Mouse (Mus musculus) embryonic facial prominence, embryonic 10.5 days (tissue): Measurements from ENCODE around the gene Pakap. TPM values are rescaled to one million over a fixed set of nuclear protein-coding genes. Genes with fewer than 3 reads are reported as not detected.

ENCODE experiments used
- DNase-seq: peaks from one replicate; pipeline ENCODE4 v3.0.0-alpha.2; 2017; ENCODE audit warnings: low spot score
- H3K27ac ChIP-seq: fragments of 300-500 bp; sonication (generic); replicated peaks from 2 replicates; pipeline ENCODE4 v1.5.1; 2016; ENCODE audit warnings: mild to moderate bottlenecking
- H3K27me3 ChIP-seq: fragments of 300-500 bp; sonication (generic); replicated peaks from 2 replicates; pipeline ENCODE4 v1.6.1; 2016; ENCODE audit warnings: low read depth, mild to moderate bottlenecking; ENCODE audit not compliant: poor library complexity, severe bottlenecking
- H3K36me3 ChIP-seq: fragments of 300-500 bp; sonication (generic); replicated peaks from 2 replicates; pipeline ENCODE4 v1.6.1; 2016; ENCODE audit warnings: mild to moderate bottlenecking, moderate library complexity
- H3K4me1 ChIP-seq: fragments of 300-500 bp; sonication (generic); 2 replicates; pipeline ENCODE4 v1.6.1; 2016
- H3K4me3 ChIP-seq: fragments of 300-500 bp; sonication (generic); 2 replicates; pipeline ENCODE4 v1.5.1; 2016; ENCODE audit warnings: mild to moderate bottlenecking, moderate library complexity
- H3K9me3 ChIP-seq: fragments of 300-500 bp; sonication (generic); 2 replicates; pipeline ENCODE4 v1.6.1; 2016; ENCODE audit warnings: mild to moderate bottlenecking
- WGBS: fragments of 180-500 bp; shearing (Covaris S2); methylation state at CpG from one replicate; pipeline ENCODE4 v1.1.7; 2016; 5-methylcytosine and 5-hydroxymethylcytosine counted together
- polyA plus RNA-seq: library from polyadenylated mRNA; unstranded; fragments of >200 nt; fragmentation: Nextera tagmentation; extraction: Ambion mirVana; gene quantifications from 2 replicates; pipeline ENCODE4 v1.2.1, GENCODE M21; 2016

The Pakap gene
- polyA plus RNA-seq, 1 experiment from 2014 or later, result 25.8 TPM

DNA sequence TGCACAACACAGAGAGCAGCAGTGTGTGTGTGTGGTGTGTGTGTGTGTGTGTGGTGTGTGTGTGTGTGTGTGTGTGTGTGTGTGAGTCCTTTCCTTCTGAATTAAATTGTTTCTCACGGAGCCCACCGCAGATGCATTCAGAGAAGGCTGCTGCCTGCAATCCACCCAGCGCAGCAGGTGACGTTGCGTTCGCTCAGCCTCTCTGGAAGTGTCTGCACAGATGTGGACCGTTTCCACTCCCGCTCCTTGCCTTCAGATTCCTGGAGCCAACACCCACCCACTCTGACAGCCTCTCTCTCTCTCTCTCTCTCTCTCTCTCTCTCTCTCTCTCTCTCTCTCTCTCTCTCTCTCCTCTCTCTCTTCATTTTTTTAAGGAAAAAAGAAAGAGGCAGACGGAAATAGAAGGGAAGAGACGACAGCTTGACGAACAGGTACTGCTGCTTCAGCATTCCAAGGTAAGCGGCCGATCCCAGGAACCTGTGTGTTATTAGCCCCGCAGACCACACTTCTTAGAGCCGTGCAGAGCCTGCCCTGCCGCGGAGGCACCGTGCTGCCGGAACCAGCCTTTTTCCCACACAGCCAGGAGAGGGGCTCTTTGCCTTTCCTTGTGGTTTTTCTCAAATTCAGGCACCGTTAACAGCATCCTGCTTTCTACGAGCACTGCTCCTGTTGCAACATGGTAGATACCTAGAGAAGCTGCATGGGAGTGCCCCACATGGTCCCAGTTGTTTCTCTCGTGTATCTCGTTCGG is 69.8 kb downstream of the Pakap start:
- peak; percentile 34 for DNase-seq
- H3K4me3 ChIP-seq, result peak overlapping the region; percentile 46
- H3K36me3 ChIP-seq, result no peaks in the 10 kb centered on the region
- H3K27me3 ChIP-seq, result 0 out of 2 replicates have a peak, but pooled peaks cover 4% of the 10 kb centered on the region
- H3K9me3 ChIP-seq, result no peaks in the 10 kb centered on the region
- peak overlapping the region; percentile 69; the same call in 1 of the 2 replicates for H3K27ac ChIP-seq
- H3K4me1 ChIP-seq, result peaks cover 33% of the 10 kb centered on the region
- 35% methylated on average over 24 of the region's 24 CpGs for WGBS

DNA sequence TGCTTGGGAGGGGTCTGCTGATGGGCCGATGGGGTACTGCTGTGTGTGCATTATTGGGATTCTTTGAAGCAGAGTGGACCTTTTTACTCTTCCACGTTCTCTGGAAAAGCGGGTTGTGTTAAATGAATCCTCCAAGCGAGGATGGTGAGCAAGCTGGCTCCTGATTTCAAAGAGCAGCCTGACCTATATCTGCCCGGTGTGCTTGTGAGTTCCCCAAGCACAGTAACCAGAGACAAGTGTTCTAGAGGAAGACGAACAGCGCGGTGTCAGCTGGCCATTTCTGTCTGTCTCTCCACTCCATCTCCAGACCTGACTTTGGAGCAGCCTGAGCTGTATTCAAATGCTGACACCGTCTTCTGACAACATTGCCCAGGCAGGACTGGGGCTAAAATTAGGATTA is 71.0 kb downstream of the Pakap start:
- H3K27me3 ChIP-seq, result 0 out of 2 replicates have a peak, but pooled peaks cover 4% of the 10 kb centered on the region
- H3K9me3 ChIP-seq, result no peaks in the 10 kb centered on the region
- H3K4me1 ChIP-seq, result peaks cover 33% of the 10 kb centered on the region
- WGBS, result 86% methylated on average over 9 of the region's 9 CpGs
- no peak overlapping the region for H3K4me3 ChIP-seq
- no peak overlapping the region for H3K27ac ChIP-seq
- H3K36me3 ChIP-seq, result no peaks in the 10 kb centered on the region
- no peak for DNase-seq

DNA sequence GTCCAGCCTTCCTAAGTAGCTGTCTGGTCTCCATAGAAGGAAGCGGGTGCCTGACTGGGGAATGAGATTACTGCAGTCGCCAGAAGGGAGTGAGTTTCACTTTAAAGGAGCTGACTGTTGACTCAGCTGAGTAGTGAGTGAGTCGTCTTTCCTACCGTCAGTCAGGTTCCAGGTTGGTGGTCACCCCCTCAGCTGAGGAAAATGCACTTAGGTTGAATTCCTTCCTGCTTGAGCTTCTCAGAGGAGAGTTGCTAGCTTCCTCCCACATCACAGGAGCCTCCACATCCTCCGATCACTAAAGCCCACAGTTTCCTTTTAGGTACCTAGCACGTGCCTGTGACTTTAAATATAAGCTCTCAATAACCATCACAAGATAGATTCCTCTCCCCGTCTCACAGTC is 72.2 kb downstream of the Pakap start:
- H3K4me1 ChIP-seq, result peaks cover 27% of the 10 kb centered on the region
- 40% methylated on average over 7 of the region's 7 CpGs for whole genome bisulfite sequencing
- DNase-seq, result no peak

DNA sequence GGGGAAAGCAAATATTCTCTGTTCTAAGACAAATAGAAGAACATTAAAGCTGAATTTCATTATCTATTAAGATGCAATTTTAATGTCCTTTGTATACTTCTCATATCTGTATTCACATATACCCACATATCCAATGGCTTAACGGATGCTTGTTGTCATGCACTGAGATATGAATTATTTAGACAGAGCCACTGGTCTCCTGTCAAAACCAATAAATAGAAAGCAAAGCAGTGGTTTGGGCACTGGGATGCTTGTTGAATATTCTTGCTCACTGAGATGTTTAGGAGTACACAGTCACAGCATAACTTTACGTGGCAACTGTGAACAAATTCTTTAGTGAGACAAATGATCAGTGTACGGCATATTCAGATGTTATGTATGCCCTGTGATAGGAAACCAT is 73.0 kb downstream of the Pakap start:
- H3K36me3 ChIP-seq, result no peaks in the 10 kb centered on the region
- whole genome bisulfite sequencing, result 89% methylated on average over 3 of the region's 3 CpGs
- no peak for DNase-seq
- H3K27ac ChIP-seq, result no peak overlapping the region
- no peaks in the 10 kb centered on the region for H3K9me3 ChIP-seq
- H3K4me1 ChIP-seq, result peaks cover 25% of the 10 kb centered on the region
- H3K27me3 ChIP-seq, result 0 out of 2 replicates have a peak, but pooled peaks cover 4% of the 10 kb centered on the region
- H3K4me3 ChIP-seq, result no peak overlapping the region

More for the DNA sequence above, 72.2 kb downstream of the Pakap start:
- H3K36me3 ChIP-seq, result no peaks in the 10 kb centered on the region
- H3K9me3 ChIP-seq, result no peaks in the 10 kb centered on the region
- H3K27me3 ChIP-seq, result 0 out of 2 replicates have a peak, but pooled peaks cover 4% of the 10 kb centered on the region
- H3K27ac ChIP-seq, result no peak overlapping the region
- H3K4me3 ChIP-seq, result no peak overlapping the region

DNA sequence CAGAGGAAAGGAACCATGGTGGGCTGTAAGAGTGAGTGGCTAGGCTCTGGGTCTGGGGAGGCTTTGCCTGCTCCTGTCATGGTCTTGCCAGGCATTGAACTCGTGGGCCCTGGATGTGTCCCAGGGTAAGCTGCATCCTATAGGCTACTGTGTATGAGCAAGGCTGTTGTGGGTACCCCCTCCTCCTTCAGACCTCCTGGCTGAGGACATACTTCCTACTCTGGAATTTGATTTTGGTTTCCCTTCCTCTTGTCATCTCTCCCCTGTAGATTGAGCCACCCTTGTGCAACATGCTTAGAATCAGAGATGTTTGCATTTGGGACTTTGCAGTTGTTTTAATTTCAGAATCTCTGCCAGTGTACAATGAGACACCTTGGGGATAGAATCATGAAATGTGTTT is 83.0 kb downstream of the Pakap start:
- no peaks in the 10 kb centered on the region for H3K27me3 ChIP-seq
- no peaks in the 10 kb centered on the region for H3K9me3 ChIP-seq
- peaks cover 17% of the 10 kb centered on the region for H3K36me3 ChIP-seq
- DNase-seq, result no peak
- H3K4me3 ChIP-seq, result no peak overlapping the region
- 70% methylated on average over 1 of the region's 1 CpGs for WGBS
- H3K27ac ChIP-seq, result no peak overlapping the region
- no peaks in the 10 kb centered on the region for H3K4me1 ChIP-seq

DNA sequence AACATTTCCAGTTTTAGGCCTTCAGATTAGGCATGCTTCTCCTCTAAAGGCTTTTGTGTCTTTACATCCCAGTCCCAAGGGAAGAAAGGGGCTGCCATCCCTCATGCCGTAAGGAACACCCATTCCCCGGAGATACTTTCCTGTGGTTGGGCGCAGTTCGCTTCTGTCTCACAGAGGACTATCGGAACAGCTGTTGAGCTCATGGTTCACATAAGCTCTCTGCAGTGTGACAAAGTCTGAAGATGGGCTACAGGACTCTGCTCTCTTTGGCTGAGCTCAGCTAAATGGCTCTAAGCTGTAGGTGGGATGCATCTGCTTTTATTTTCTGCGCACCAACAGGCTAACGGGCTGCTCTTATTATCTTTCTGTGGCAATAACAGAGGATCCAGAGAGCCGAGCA is 83.6 kb downstream of the Pakap start:
- H3K4me3 ChIP-seq, result no peak overlapping the region
- peaks cover 17% of the 10 kb centered on the region for H3K36me3 ChIP-seq
- H3K27ac ChIP-seq, result no peak overlapping the region
- 88% methylated on average over 8 of the region's 8 CpGs for WGBS
- no peaks in the 10 kb centered on the region for H3K27me3 ChIP-seq
- no peaks in the 10 kb centered on the region for H3K4me1 ChIP-seq
- no peaks in the 10 kb centered on the region for H3K9me3 ChIP-seq
- DNase-seq, result no peak

DNA sequence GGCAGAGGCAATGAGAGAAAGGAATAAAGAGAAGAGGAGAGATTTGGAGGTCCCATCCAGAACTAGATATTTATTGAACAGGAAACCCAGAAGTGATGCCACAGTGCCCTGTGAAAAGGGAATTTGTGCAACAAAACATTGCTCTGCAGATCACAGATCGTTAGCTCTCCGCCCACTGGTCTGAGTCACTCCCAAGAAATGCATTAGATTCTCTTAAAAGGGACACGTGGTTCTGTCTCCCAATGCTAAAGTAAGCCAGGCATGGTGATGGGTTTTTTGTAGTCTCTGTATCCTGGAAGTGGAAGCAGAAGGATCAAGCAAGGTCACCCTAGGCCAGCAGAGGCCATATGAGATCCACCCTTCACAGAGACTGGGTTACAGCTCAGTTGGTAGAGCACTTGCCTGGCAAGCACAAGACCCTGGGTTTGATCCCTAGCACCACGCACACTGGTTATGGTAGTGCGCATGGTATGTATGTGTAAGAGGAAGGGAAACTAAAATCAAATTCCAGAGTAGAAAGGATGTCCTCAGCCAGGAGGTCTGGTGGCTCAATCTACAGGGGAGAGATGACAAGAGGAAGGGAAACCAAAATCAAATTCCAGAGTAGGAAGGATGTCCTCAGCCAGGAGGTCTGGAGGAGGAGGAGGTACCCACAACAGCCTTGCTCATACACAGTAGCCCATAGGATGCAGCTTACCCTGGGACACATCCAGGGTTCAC is 84.4 kb downstream of the Pakap start:
- Histone ChIP-seq H3K9me3 (no peaks in the 10 kb centered on the region), H3K4me3 (no peak overlapping the region), H3K36me3 (peaks cover 22% of the 10 kb centered on the region), H3K4me1 (no peaks in the 10 kb centered on the region), H3K27ac (no peak overlapping the region), H3K27me3 (no peaks in the 10 kb centered on the region)
- 88% methylated on average over 5 of the region's 5 CpGs for WGBS
- no peak for DNase-seq

DNA sequence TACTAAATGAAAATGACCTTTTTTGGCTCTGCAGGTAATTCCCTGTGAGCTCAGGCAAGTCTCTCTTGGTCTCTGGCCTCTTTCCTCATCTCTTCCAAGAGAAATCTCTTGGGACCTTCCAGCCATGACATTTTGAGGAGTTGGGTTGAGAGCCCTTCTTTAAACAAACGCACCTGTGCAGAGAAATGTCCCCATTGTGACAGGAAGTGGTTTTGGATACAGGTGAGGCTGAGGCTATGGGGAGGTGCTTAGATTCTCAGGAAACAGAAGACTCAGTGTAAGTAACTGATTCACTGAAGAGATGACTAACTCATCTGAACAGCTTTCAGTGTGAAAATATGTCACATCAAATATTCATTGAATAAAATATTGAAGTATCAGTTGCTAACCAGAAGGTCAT is 88.0 kb downstream of the Pakap start:
- Histone ChIP-seq H3K4me1 (peaks cover 10% of the 10 kb centered on the region), H3K27ac (no peak overlapping the region), H3K9me3 (no peaks in the 10 kb centered on the region), H3K36me3 (peaks cover 8% of the 10 kb centered on the region; the same call in 1 of the 2 replicates), H3K27me3 (no peaks in the 10 kb centered on the region), H3K4me3 (no peak overlapping the region)
- whole genome bisulfite sequencing, result 86% methylated on average over 1 of the region's 1 CpGs
- DNase-seq, result no peak

DNA sequence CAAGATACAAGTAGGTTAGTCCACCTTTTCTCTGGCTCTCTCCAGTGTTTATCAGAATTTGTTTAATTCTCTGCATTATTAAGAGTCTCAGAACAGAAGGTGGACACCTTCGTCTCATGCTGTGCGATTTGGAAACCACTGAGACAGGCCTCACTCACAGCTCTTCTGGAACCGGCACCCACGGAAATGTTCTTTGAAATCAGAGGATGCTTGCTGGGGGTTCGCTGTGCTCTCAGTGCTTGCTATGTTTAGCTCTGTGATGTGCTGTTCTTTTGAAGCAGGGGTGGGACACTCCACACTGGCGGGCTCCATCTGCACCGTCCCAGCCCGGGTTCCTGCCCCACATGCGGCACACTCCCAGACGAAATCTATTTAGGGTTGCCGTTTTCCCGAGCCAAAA is 88.4 kb downstream of the Pakap start:
- no peak for DNase-seq
- WGBS, result 94% methylated on average over 12 of the region's 12 CpGs
- no peaks in the 10 kb centered on the region for H3K9me3 ChIP-seq
- no peak overlapping the region for H3K27ac ChIP-seq
- no peak overlapping the region for H3K4me3 ChIP-seq
- no peaks in the 10 kb centered on the region for H3K27me3 ChIP-seq
- peaks cover 8% of the 10 kb centered on the region; the same call in 1 of the 2 replicates for H3K36me3 ChIP-seq
- H3K4me1 ChIP-seq, result peaks cover 10% of the 10 kb centered on the region

DNA sequence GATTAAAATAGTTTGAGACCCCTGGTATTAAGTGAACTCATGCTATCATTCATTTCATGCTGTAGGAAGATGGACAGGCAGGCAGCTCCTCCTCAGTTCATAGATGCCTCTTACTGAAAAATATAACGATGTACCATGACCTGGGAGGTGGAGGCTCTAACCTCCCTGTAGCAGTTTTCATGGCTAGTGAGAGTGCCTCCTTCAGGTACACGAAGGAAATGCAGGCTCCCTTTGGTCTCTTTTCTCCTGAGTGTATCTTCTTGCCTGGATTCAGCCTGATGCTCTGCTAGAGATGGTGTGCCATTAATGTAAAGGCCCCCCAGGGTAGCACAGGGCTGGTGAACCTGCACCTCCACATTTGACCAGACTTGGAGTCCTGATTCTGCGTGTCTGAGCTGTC is 88.9 kb downstream of the Pakap start:
- H3K27me3 ChIP-seq, result no peaks in the 10 kb centered on the region

DNA sequence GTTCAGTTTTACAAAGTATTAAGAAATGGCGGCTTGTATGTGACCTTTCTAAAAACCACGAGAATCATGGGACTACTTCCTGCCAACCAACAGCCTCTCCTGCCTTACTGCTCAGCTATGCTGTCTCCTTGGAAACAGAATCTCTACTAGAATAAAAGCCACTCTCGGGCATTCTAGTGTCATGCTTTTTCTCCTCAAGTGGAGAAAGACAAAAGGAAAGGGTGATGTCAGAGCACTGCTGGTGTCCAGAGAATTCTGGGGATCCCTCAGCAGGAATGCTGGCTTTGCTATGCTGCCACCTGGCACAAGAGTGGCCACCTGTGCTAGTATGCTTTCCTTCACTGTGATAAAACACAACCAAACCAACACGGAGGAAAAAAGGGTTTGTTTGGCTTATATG is 92.5 kb downstream of the Pakap start:
- Histone ChIP-seq H3K4me3 (no peak overlapping the region), H3K27ac (no peak overlapping the region), H3K4me1 (peaks cover 10% of the 10 kb centered on the region), H3K36me3 (peaks cover 4% of the 10 kb centered on the region; the same call in 1 of the 2 replicates), H3K9me3 (no peaks in the 10 kb centered on the region), H3K27me3 (no peaks in the 10 kb centered on the region)
- DNase-seq, result no peak
- 27% methylated on average over 4 of the region's 4 CpGs for WGBS

More for the DNA sequence above, 88.9 kb downstream of the Pakap start:
- no peaks in the 10 kb centered on the region for H3K9me3 ChIP-seq
- no peak overlapping the region for H3K4me3 ChIP-seq
- DNase-seq, result no peak
- peaks cover 8% of the 10 kb centered on the region; the same call in 1 of the 2 replicates for H3K36me3 ChIP-seq
- H3K27ac ChIP-seq, result no peak overlapping the region
- 85% methylated on average over 3 of the region's 3 CpGs for WGBS
- H3K4me1 ChIP-seq, result peaks cover 10% of the 10 kb centered on the region

DNA sequence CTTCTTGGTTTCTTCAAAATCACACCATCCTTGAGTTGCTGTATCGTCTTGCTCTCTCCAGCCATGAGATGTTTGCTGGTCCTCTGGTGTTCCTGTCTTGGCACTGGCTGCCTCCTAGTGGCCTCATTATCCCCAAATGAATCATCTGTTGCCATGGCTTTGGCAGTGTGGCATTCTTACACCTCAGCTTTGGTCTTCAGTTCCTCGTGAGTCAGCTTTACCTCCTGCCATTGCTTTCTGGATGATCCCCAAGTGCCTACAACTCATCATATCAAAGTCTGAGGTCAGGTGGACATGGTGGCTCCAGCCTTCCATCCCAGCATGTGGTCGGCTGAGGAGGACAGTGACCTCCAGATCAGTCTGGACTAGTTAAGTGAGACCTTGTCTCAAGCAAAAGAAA is 98.1 kb downstream of the Pakap start:
- no peaks in the 10 kb centered on the region for H3K9me3 ChIP-seq
- WGBS, result 85% methylated on average over 3 of the region's 3 CpGs
- H3K27me3 ChIP-seq, result no peaks in the 10 kb centered on the region
- no peaks in the 10 kb centered on the region; the same call in 1 of the 2 replicates for H3K36me3 ChIP-seq
- no peak for DNase-seq
- H3K4me3 ChIP-seq, result no peak overlapping the region
- no peaks in the 10 kb centered on the region for H3K4me1 ChIP-seq
- no peak overlapping the region for H3K27ac ChIP-seq
